In the genomic region with DNA sequence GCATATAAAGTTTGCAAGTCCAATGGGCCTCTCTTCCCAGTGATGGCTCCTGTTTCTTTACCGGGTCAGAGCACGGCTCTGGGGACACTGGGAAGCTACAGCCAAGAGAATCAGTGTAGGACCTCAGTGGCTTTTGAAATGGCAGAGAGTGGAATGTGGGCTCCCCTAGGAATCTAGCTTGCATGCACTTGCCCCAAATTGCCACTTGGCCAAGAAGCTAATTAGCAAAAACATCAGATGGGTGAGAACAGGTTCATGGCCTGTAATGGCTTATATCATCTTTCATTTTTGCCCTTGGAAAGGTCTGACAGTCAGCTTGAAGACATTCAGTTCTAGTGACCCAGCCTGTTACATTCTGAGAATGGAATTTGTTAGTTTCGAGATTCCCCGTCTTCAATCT, we compare ENCODE assay signal across 17 mouse cellular contexts.
"Had no signal": no experiment of that assay in that cellular context is flagged by ENCODE, and none has a peak within 500 bp of the region (broad histone marks: within the 10 kb centered on the region; RNA-seq: fewer than 3 reads in every experiment).

No protein-coding gene starts in this region.

- H3K9me3 ChIP-seq: neural tube, embryonic 12.5 days; neural tube, embryonic 13.5 days; neural tube, embryonic 15.5 days; stomach, embryonic 15.5 days had no signal

- DNase-seq: retina, postnatal 1 day; right cerebral cortex, adult 18-20 months; right cerebral cortex, postnatal 14 days; right cerebral cortex, postnatal 25 days; right cerebral cortex, postnatal 4 days; spleen, adult 18-20 months; thymus, adult 18-20 months; thymus, adult 2 months; thymus, postnatal 14 days; thymus, postnatal 25 days; thymus, postnatal 36 days; thymus, postnatal 4 days had no signal

- H3K4me2 ChIP-seq: neural tube, embryonic 12.5 days; neural tube, embryonic 13.5 days; neural tube, embryonic 15.5 days; stomach, embryonic 15.5 days had no signal

- H3K9ac ChIP-seq: neural tube, embryonic 12.5 days; neural tube, embryonic 13.5 days; neural tube, embryonic 15.5 days; stomach, embryonic 15.5 days had no signal

- H3K36me3 ChIP-seq: neural tube, embryonic 12.5 days; neural tube, embryonic 13.5 days; neural tube, embryonic 15.5 days; stomach, embryonic 15.5 days had no signal

- H3K4me1 ChIP-seq: neural tube, embryonic 12.5 days; neural tube, embryonic 13.5 days; neural tube, embryonic 15.5 days; stomach, embryonic 15.5 days had no signal

- H3K27ac ChIP-seq: neural tube, embryonic 12.5 days; neural tube, embryonic 13.5 days; neural tube, embryonic 15.5 days; stomach, embryonic 15.5 days; stomach, postnatal 0 days had no signal

- H3K4me3 ChIP-seq: neural tube, embryonic 12.5 days; neural tube, embryonic 13.5 days; neural tube, embryonic 15.5 days; stomach, embryonic 15.5 days had no signal

- H3K27me3 ChIP-seq: neural tube, embryonic 12.5 days; neural tube, embryonic 13.5 days; neural tube, embryonic 15.5 days; stomach, embryonic 15.5 days had no signal
